Mouse (Mus musculus) layer of hippocampus, adult 11-12 months (tissue): ENCODE measurements around the gene Alx1.

Experiments used
- DNase-seq: peaks from one replicate; pipeline ENCODE4 v3.0.0; 2022; ENCODE audit warnings: low spot score

Alx1 gene

GRCm38 (mm10) chr10:103029730-103030490 lies at the start of gene Alx1:
Gene Alx1, minus strand, starts transcription at chr10:103030215.
- DNase-seq: no peak

GRCm38 (mm10) chr10:103049593-103049992 lies 19.6 kb upstream of the Alx1 start:
- no peak for DNase-seq

GRCm38 (mm10) chr10:103046623-103047022 lies 16.6 kb upstream of the Alx1 start:
- DNase-seq: no peak

- DNase-seq: no peak
These were observed 15.0 kb upstream of the Alx1 start for GRCm38 (mm10) chr10:103045019-103045418.

GRCm38 (mm10) chr10:103035002-103035640 lies 5.1 kb upstream of the Alx1 start:
- DNase-seq: no peak

- DNase-seq: no peak
These were observed 916 bp upstream of the Alx1 start for GRCm38 (mm10) chr10:103030931-103031330.

DNA sequence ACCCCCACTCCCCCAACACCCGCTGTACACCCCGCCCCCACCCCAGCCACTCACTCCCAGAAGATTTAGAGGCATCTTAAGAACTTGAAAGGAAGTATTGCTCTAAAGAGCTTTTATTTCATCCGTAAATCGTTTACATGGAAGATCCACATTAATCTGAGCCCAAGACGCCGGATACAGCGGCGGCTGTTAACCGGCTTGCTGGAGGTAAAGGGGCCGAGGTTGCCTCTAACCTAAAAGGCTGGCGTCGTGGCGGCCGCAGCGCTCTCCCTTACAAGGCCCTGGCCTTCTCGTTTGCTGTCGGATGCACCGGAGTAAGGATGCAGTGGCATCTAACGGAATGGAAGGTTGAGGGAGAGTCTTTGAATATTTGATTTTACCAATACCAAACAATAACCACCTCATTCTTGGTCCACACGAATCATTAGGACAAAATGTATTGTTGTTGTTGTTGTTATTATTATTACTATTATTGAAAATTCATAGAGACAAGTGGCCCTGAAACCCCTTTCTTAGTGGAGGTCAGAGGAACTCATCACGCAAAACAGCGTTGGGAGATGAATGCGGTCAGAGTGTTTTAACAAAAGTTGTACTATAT lies 784 bp downstream of the Alx1 start:
- no peak for DNase-seq

DNA sequence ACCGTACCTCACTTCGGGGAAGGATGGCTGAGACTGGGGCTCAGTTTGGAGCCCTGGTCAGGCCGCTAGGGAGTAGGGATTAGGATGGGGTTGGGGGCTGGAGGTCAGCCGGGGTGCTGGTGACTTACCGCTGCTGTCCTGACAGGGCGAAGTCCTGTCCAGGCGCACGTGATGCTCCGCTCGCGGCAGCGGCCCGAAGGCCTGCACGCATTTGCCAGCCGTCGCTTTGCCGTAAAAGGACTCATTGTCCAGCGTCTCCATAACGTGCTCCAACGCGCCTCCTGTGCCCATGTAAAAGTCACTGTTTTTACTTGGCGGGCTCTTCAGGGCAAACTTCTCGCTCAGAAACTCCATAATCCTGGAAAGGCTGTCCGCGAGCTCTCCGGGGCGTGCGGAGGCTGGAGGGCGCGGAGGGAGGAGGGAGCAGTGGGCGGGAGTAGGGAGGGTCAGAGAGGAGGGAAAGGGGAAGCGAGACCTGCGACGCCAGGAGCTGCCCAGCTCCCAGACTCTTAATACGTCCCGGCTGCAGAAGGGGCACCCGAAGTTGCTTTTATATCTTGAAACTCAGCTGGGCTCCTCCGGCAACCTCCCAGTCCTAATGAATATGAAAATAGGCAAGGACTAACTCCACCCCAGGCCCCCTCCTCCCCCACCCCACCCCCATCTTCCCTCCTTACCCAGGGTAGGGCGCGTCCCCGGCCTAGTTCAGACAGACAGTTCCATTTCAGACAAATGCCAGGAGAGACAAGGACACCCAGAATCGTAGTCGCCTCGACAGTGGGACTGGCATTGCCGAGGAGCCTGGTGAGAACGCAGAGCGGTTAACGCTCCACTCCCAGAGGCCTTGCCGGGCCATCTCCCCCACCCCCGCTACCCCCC lies 1.5 kb downstream of the Alx1 start:
- no peak for DNase-seq

- no peak for DNase-seq
These were observed 2.1 kb downstream of the Alx1 start for GRCm38 (mm10) chr10:103027931-103028252.

- DNase-seq: no peak
These were observed 2.6 kb downstream of the Alx1 start for GRCm38 (mm10) chr10:103027226-103027930.

- no peak for DNase-seq
These were observed 3.3 kb downstream of the Alx1 start for GRCm38 (mm10) chr10:103026636-103027225.

GRCm38 (mm10) chr10:103002556-103002955 lies 27.5 kb downstream of the Alx1 start:
- DNase-seq: no peak

DNA sequence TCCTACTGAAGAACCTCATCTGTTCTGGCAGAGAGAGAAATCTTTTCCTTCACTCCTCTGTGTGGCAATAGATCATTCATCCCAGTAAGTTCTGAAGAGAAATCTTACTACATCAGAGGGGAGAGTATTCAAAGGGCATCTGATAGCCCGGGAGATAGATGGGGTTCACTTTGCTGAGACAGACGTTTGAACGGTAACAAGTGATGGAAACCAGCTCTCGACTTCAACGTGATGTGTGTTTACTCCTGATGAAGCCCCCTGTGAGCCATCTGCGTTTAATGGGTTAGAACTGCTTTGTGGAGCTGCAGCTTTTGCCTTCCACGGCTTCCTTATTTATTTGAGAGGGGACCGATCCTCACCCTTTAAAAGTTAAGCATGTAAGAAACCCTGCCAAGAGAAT lies 29.1 kb downstream of the Alx1 start:
- no peak for DNase-seq

- DNase-seq: no peak
These were observed 30.4 kb downstream of the Alx1 start for GRCm38 (mm10) chr10:102999584-102999983.

- no peak for DNase-seq
These were observed 54.9 kb downstream of the Alx1 start for GRCm38 (mm10) chr10:102975106-102975505.

- no peak for DNase-seq
These were observed 70.4 kb downstream of the Alx1 start for GRCm38 (mm10) chr10:102959602-102960001.
